Mouse (Mus musculus): ENCODE measurements at regions not wholly inside any gene's neighbourhood (a gene's known extent, or its start where the extent isn't known, plus 50 kb on each side); places are given as distances from the start of the nearest gene placed in this dataset.

DNA sequence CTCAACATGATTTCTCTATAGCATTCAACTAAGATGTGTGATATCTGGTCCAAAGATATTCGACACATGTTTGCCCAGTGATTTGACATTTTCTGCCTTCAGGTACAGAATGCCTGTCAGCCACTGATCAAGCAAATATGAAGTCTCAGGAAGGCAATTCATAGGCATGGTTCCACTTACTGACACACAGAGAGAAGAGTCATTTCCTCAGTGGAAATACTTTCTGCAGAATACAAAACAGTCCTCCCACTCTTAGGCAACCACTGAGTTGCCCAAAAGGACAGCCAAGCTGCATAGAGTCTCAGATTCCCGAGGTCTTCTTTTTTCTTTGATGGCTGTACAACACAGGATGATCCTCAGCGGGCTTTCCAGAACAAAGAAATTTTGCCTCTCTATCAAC lies 110.9 kb downstream of the Ndufa4 start:
- no peak for DNase-seq (ENCODE audit: low read depth)

DNA sequence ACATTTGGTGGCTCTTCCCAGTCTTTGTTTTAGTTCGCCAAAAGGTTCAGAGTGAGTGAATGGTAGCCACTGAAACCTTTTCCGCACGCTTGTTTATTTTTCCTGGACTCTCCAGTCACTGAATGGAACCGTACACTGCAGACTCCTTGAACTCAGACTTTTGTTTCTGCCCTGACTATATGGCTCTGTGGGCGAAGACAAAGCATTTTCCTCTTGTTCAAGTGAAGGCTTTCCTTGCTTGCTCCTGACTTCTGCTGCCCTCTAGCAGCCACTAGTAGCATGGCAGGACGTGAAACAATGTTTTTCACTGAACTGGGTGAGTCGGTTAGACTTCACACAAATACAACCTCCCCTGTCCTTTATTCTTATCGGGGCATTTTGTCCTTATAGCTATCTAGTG lies 113.9 kb downstream of the Ndufa4 start:
- DNase-seq (ENCODE audit: low read depth) = peak; percentile 23

- no peak for DNase-seq (ENCODE audit: low read depth)
Measured at GRCm38 (mm10) chr6:11792186-11792585, 115.1 kb downstream of the Ndufa4 start.

GRCm38 (mm10) chr6:11791056-11791455 lies 116.2 kb downstream of the Ndufa4 start:
- no peak for DNase-seq (ENCODE audit: low read depth)

GRCm38 (mm10) chr6:11773992-11774391 lies 133.3 kb downstream of the Ndufa4 start:
- DNase-seq (ENCODE audit: low read depth) = peak; percentile 16

DNA sequence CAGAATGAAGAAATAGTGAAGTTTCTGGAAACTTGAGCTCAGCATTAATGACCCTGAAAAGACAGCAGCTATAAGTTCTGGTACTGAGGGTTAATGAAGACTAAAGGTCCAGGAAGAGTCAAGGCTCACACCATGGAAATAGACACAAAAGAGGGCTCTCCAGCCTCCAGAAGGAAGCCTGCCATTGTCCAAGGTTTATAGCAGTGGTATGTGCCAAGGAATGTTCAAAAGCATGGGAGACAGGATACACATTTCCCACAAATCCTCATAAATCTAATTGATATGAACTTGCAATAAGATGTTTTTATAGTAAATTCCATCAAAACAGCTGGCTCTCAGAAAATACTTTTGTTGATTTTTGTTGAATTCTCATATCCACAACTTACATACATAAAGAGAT lies 144.4 kb downstream of the Ndufa4 start:
- no peak for DNase-seq (ENCODE audit: low read depth)

DNA sequence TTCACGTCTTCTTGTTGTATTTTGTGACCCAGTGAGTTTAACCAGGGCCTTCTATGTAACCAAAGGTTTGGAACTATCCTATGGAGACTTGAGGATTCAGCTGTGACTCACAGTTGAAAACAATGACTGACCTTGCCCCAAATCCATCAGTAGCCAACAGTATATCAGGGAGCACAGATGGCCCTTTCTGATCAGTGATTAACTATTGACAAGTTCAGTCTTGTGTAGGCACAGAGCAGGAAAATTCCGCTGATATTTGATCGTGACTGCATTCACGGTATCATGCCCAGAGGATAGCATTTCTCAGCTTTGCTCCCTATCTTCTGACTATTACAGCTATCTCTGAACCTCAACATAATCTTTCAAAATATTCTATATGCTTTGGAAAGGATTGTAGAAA lies 169.6 kb downstream of the Ndufa4 start:
- DNase-seq (ENCODE audit: low read depth) = no peak

DNA sequence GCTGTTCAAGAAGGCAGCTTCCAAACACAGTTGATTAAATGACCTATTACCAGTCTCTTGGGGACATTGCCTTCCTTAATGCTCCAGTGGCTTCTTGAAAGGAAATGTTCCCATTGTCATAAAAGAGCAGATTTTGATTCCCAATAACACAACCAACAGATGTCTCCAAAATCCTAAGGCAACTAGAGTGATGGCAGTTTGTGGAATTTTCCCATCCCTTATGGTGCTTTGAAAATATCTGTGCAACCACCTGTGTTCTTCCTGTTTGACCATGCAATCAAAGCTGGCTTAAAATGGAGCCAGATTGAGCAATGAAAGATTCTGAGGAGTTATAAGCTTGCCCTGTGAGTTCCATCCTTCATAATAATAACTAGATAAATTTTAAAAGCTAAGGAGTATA lies 176.2 kb downstream of the Ndufa4 start:
- no peak for DNase-seq (ENCODE audit: low read depth)

GRCm38 (mm10) chr6:11730667-11731066 lies 176.6 kb downstream of the Ndufa4 start:
- DNase-seq (ENCODE audit: low read depth) = no peak

GRCm38 (mm10) chr6:11727806-11728205 lies 179.5 kb downstream of the Ndufa4 start:
- no peak for DNase-seq (ENCODE audit: low read depth)

- no peak for DNase-seq (ENCODE audit: low read depth)
Measured at GRCm38 (mm10) chr6:11727370-11727769, 179.9 kb downstream of the Ndufa4 start.

- no peak for DNase-seq (ENCODE audit: low read depth)
Measured at GRCm38 (mm10) chr6:11723519-11723918, 183.8 kb downstream of the Ndufa4 start.

DNA sequence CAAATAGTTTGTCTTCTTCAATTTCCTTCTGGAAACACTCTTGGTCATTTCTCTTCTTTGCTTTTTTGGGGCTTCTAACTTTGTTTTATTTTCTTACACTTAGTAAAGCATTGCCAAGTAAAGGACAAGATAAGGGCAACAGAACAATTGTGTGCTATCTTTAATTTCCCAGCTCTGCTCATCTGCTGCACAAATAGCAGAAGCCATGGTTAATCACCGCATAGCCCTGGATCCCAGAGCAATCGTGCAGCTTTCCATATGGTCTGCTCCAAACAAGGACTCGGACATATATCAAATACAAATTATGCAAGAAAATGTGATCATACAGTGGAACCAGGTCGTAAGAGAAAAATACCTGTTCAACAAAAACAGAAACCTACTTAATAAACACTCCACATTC lies 187.0 kb downstream of the Ndufa4 start:
- no peak for DNase-seq (ENCODE audit: low read depth)

DNA sequence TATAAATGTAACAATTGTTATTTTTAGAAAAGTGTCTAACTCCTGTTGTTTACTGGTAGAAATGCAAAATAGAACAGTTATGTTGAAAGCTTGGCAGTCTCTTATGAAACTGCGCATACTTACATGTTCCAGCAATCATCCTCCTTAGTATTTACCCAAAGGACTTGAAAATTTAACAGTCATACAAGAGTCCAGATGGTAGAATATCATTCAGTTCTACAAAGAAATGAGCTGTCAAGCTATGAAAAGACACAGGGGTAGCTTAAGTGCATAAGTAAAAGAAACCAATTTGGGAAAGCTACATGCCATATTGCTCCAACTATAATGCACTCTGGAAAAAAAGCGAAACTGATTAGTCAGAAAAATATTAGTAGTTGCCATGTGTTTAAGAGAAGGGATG lies 196.7 kb downstream of the Ndufa4 start:
- no peak for DNase-seq (ENCODE audit: low read depth)

DNA sequence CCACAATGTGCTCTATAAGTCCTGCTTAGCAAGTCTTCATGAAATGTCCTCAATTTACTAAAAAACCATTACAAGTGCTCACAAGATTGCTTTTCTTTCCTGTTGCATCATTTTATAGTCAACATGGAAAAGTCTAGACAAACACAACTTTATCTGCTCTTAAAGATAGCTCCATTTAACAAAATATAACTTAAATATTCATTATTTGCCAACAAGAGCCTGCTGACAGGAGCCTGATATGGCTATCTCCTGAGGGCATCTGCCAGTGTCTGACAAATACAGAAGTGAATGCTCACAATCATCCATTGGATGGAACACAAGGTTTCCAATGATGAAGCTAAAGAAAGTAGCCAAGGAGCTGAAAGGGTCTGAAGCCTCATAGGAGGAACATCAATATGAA lies 197.8 kb downstream of the Ndufa4 start:
- no peak for DNase-seq (ENCODE audit: low read depth)
